Mouse (Mus musculus): ENCODE data around the gene Cmss1.

DNA sequence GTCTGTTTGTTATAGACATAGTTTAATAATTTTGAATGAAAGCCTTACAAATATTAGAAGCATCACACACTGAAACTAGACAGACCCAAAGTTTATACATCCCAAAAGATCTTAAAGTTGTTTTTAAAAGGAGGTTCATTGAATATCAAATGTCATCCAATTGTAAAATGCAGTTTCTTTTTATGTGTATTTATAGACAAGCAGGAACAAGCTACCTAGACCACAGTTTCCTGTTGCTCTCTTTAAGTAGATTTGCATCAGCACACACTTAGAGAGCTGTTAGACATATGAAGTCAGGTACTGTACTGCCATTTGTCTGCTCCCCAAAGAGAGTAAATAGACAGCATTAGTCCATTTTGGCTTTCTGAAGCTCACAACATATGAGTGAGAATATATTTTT is 135.6 kb downstream of the Cmss1 start:
- no peak for TF ChIP-seq POLR2A (IDR thresholded peaks at IDR 0.05; ENCODE audit: insufficient read depth, low read length)
- no peak for TF ChIP-seq CTCF (IDR thresholded peaks at IDR 0.05; ENCODE audit: low read depth, low read length)
- no peak for TF ChIP-seq EP300 (IDR thresholded peaks at IDR 0.05; ENCODE audit: insufficient read depth, low read depth, low read length)

Data from ES-Bruce4 (cell line).